Mouse (Mus musculus) forebrain, embryonic 16.5 days (tissue): ENCODE measurements around the gene Pacs1. TPM values are rescaled to one million over a fixed set of nuclear protein-coding genes. Genes with fewer than 3 reads are reported as not detected.
"Not testable (repeated sequence)": the region's sequence is repeated elsewhere in the genome, so short reads cannot be mapped to it uniquely, and the experiment has no call there.

ENCODE experiments used
- ATAC-seq: fragments of 200-750 bp; cut with Nextera tagmentation; 2 replicates; pipeline ENCODE4 v1.8.0; 2017; ENCODE audit warnings: mild to moderate bottlenecking, moderate library complexity
- H3K27ac ChIP-seq: fragments of 300-500 bp; sonication (generic); 2 replicates; pipeline ENCODE4 v1.5.1; 2014; ENCODE audit warnings: low read length, control low read depth
- H3K27me3 ChIP-seq: fragments of 300-500 bp; sonication (generic); replicated peaks from 2 replicates; pipeline ENCODE4 v1.6.1; 2014; ENCODE audit warnings: low read length; ENCODE audit not compliant: control insufficient read depth, insufficient read depth
- H3K36me3 ChIP-seq: fragments of 300-500 bp; sonication (generic); 2 replicates; pipeline ENCODE4 v1.6.1; 2014; ENCODE audit not compliant: control insufficient read depth, insufficient read depth
- H3K4me1 ChIP-seq: fragments of 300-500 bp; sonication (generic); replicated peaks from 2 replicates; pipeline ENCODE4 v1.6.1; 2014; ENCODE audit warnings: low read length; ENCODE audit not compliant: control insufficient read depth, insufficient read depth
- H3K4me2 ChIP-seq: fragments of 300-500 bp; sonication (generic); 2 replicates; pipeline ENCODE4 v1.6.1; 2014; ENCODE audit warnings: mild to moderate bottlenecking, low read length, control low read depth
- H3K4me3 ChIP-seq: fragments of 300-500 bp; sonication (generic); replicated peaks from 2 replicates; pipeline ENCODE4 v1.5.1; 2014; ENCODE audit warnings: mild to moderate bottlenecking, low read length, control low read depth
- H3K9ac ChIP-seq: fragments of 300-500 bp; sonication (generic); replicated peaks from 2 replicates; pipeline ENCODE4 v1.6.1; 2014; ENCODE audit warnings: low read depth, low read length, control low read depth
- H3K9me3 ChIP-seq: fragments of 300-500 bp; sonication (generic); 2 replicates; pipeline ENCODE4 v1.6.1; 2016; ENCODE audit warnings: low read length; ENCODE audit not compliant: control insufficient read depth
- WGBS: fragments of 180-500 bp; shearing (Covaris S2); extraction: QIAGEN DNeasy Blood & Tissue Kit; methylation state at CpG from one replicate; pipeline ENCODE4 v1.1.7; 2014; 5-methylcytosine and 5-hydroxymethylcytosine counted together
- polyA plus RNA-seq: library from polyadenylated mRNA; unstranded; fragments of >200 nt; fragmentation: Nextera tagmentation; extraction: Ambion mirVana; gene quantifications from 2 replicates; pipeline ENCODE4 v1.2.1, GENCODE M21; 2015

Pacs1 gene
- polyA plus RNA-seq, 1 experiment from 2014 or later: 39.1 TPM

GRCm38 (mm10) chr19:5224624-5225023 lies 48.3 kb downstream of the Pacs1 start:
- H3K36me3 ChIP-seq: no peaks in the 10 kb centered on the region
- H3K27me3 ChIP-seq: no peaks in the 10 kb centered on the region
- H3K4me1 ChIP-seq: no peaks in the 10 kb centered on the region; the same call in 1 of the 2 replicates
- 47% methylated on average over 2 of the region's 2 CpGs for WGBS
- H3K27ac ChIP-seq: no peak overlapping the region
- H3K4me2 ChIP-seq: no peak overlapping the region
- H3K4me3 ChIP-seq: no peak overlapping the region
- H3K9ac ChIP-seq: no peak overlapping the region
- H3K9me3 ChIP-seq: no peaks in the 10 kb centered on the region
- ATAC-seq: no peak

- H3K4me2 ChIP-seq: no peak overlapping the region
- no peaks in the 10 kb centered on the region for H3K9me3 ChIP-seq
- no peaks in the 10 kb centered on the region for H3K27me3 ChIP-seq
- H3K4me1 ChIP-seq: no peaks in the 10 kb centered on the region; the same call in 1 of the 2 replicates
- 89% methylated on average over 4 of the region's 4 CpGs for WGBS
- no peaks in the 10 kb centered on the region for H3K36me3 ChIP-seq
- H3K9ac ChIP-seq: no peak overlapping the region
- no peak overlapping the region for H3K27ac ChIP-seq
- H3K4me3 ChIP-seq: no peak overlapping the region
- no peak for ATAC-seq
Measured at GRCm38 (mm10) chr19:5224077-5224476, 48.8 kb downstream of the Pacs1 start.

- WGBS: 74% methylated on average over 2 of the region's 2 CpGs
- Histone ChIP-seq H3K27me3 (no peaks in the 10 kb centered on the region), H3K4me1 (no peaks in the 10 kb centered on the region; the same call in 1 of the 2 replicates), H3K9me3 (no peaks in the 10 kb centered on the region), H3K27ac (no peak overlapping the region), H3K36me3 (no peaks in the 10 kb centered on the region), H3K4me3 (no peak overlapping the region), H3K4me2 (no peak overlapping the region), H3K9ac (no peak overlapping the region)
- ATAC-seq: no peak
Measured at GRCm38 (mm10) chr19:5221926-5222325, 51.0 kb downstream of the Pacs1 start.

GRCm38 (mm10) chr19:5221219-5221723 lies 51.6 kb downstream of the Pacs1 start:
- not testable (repeated sequence) for H3K9ac ChIP-seq

GRCm38 (mm10) chr19:5220389-5220788 lies 52.5 kb downstream of the Pacs1 start:
- ATAC-seq: no peak
- no peak overlapping the region for H3K4me3 ChIP-seq
- H3K9me3 ChIP-seq: no peaks in the 10 kb centered on the region
- WGBS: 90% methylated on average over 3 of the region's 3 CpGs
- no peaks in the 10 kb centered on the region for H3K27me3 ChIP-seq
- no peaks in the 10 kb centered on the region for H3K36me3 ChIP-seq
- H3K4me2 ChIP-seq: no peak overlapping the region
- no peak overlapping the region for H3K9ac ChIP-seq
- no peak overlapping the region for H3K27ac ChIP-seq
- H3K4me1 ChIP-seq: no peaks in the 10 kb centered on the region; the same call in 1 of the 2 replicates

More at GRCm38 (mm10) chr19:5221219-5221723, 51.6 kb downstream of the Pacs1 start:
- not testable (repeated sequence) for H3K36me3 ChIP-seq, H3K9me3 ChIP-seq, H3K4me1 ChIP-seq, H3K27me3 ChIP-seq, H3K4me3 ChIP-seq, ATAC-seq, H3K4me2 ChIP-seq, H3K27ac ChIP-seq
- WGBS: 41% methylated on average over 2 of the region's 2 CpGs

- WGBS: 96% methylated on average over 2 of the region's 2 CpGs
- H3K9me3 ChIP-seq: no peaks in the 10 kb centered on the region
- H3K4me2 ChIP-seq: no peak overlapping the region
- H3K9ac ChIP-seq: no peak overlapping the region
- H3K36me3 ChIP-seq: no peaks in the 10 kb centered on the region
- H3K27me3 ChIP-seq: no peaks in the 10 kb centered on the region
- H3K4me1 ChIP-seq: no peaks in the 10 kb centered on the region
- no peak for ATAC-seq
- no peak overlapping the region for H3K4me3 ChIP-seq
- no peak overlapping the region for H3K27ac ChIP-seq
Measured at GRCm38 (mm10) chr19:5201691-5202090, 71.2 kb downstream of the Pacs1 start.

GRCm38 (mm10) chr19:5200617-5201016 lies 72.3 kb downstream of the Pacs1 start:
- H3K27ac ChIP-seq, H3K27me3 ChIP-seq, H3K4me1 ChIP-seq, H3K9ac ChIP-seq, ATAC-seq, H3K4me3 ChIP-seq, H3K4me2 ChIP-seq, H3K36me3 ChIP-seq, H3K9me3 ChIP-seq: not testable (repeated sequence)
- 88% methylated on average over 4 of the region's 4 CpGs for WGBS

- H3K9me3 ChIP-seq: no peaks in the 10 kb centered on the region
- H3K9ac ChIP-seq: no peak overlapping the region
- no peak overlapping the region for H3K27ac ChIP-seq
- 93% methylated on average over 3 of the region's 3 CpGs for WGBS
- no peak for ATAC-seq
- H3K27me3 ChIP-seq: no peaks in the 10 kb centered on the region
- H3K4me1 ChIP-seq: no peaks in the 10 kb centered on the region
- no peak overlapping the region for H3K4me2 ChIP-seq
- H3K4me3 ChIP-seq: no peak overlapping the region
- no peaks in the 10 kb centered on the region for H3K36me3 ChIP-seq
Measured at GRCm38 (mm10) chr19:5198553-5198952, 74.4 kb downstream of the Pacs1 start.

GRCm38 (mm10) chr19:5195417-5196035 lies 77.4 kb downstream of the Pacs1 start:
- Histone ChIP-seq H3K4me2 (no peak overlapping the region), H3K9ac (no peak overlapping the region), H3K4me1 (no peaks in the 10 kb centered on the region), H3K27ac (no peak overlapping the region), H3K36me3 (no peaks in the 10 kb centered on the region), H3K9me3 (no peaks in the 10 kb centered on the region), H3K27me3 (no peaks in the 10 kb centered on the region), H3K4me3 (no peak overlapping the region)
- no peak for ATAC-seq
- 59% methylated on average over 7 of the region's 7 CpGs for WGBS

GRCm38 (mm10) chr19:5192397-5192796 lies 80.5 kb downstream of the Pacs1 start:
- Histone ChIP-seq H3K36me3 (no peaks in the 10 kb centered on the region), H3K4me2 (no peak overlapping the region), H3K4me1 (no peaks in the 10 kb centered on the region), H3K9me3 (no peaks in the 10 kb centered on the region), H3K9ac (no peak overlapping the region), H3K4me3 (no peak overlapping the region), H3K27me3 (no peaks in the 10 kb centered on the region), H3K27ac (no peak overlapping the region)
- no peak for ATAC-seq
